Mouse (Mus musculus): Measurements from ENCODE around the gene 5031439G07Rik. TPM values are rescaled to one million over a fixed set of nuclear protein-coding genes. Genes with fewer than 3 reads are reported as not detected.

Gene 5031439G07Rik
- total RNA-seq, 2 experiments from 2014 or later, result 38.6 to 47.8 TPM

Small RNA genes within 50 kb of the gene (microRNA-seq; reads per million reads assigned to microRNA genes)
- gene Mir1249, result 114 reads per million, percentile 45 among the genes with 10 or more reads in this experiment

Other genes with a start within 250 kb of the 5031439G07Rik start
- 1 to 10 TPM; 1.3 to 2.5 TPM for gene Phf21b, start 132.5 kb downstream of the 5031439G07Rik start, total RNA-seq (2021)
- gene Gm29666, start 68.5 kb downstream of the 5031439G07Rik start, total RNA-seq (2021), result under 1 TPM; 0.15 to 0.45 TPM
- 10 to 100 TPM; 27.4 to 32.4 TPM for gene Nup50, start 65.1 kb downstream of the 5031439G07Rik start, total RNA-seq (2021)
- not detected for gene Upk3a, start 28.6 kb upstream of the 5031439G07Rik start, total RNA-seq (2021)
- 10 to 100 TPM; 14.6 to 15.5 TPM for gene Fam118a, start 40.4 kb upstream of the 5031439G07Rik start, total RNA-seq (2021)
- under 1 TPM; 0.27 to 0.33 TPM for gene Smc1b, start 143.4 kb upstream of the 5031439G07Rik start, total RNA-seq (2021)
- gene Ribc2, start 143.5 kb upstream of the 5031439G07Rik start, total RNA-seq (2021), result not detected
- gene Fbln1, start 217.4 kb upstream of the 5031439G07Rik start, total RNA-seq (2021), result 10 to 100 TPM; 44.1 to 46.3 TPM